Mouse (Mus musculus): ENCODE results near the gene Asb6. TPM values are rescaled to one million over a fixed set of nuclear protein-coding genes. Genes with fewer than 3 reads are reported as not detected.

The Asb6 gene
- total and polyA plus RNA-seq, 2 experiments = 4.6 to 17.4 TPM

DNA sequence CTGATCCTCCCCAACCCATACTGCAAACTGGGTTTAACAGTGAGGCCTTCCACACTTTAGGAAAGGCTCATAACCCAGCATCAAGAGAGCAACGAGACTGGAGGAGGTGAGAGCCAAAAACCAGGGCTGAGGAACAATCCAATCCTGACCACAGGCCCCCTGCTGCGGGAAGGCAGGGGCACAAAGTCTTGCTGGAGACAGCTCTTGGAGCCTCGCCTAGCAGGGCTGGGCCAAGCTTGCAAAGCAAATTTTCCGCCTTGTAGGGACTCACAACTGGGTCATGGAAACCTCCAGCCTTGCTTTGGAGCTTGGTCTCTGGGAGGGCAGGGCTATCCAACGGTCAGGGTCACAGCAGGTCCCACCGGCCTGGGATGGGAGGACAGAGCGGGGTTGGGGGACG, 40.7 kb upstream of the Asb6 start:
- no peaks in the 10 kb centered on the region for H3K27me3 ChIP-seq (ENCODE audit: control insufficient read depth, insufficient read depth, low read length)
- DNase-seq (ENCODE audit: extremely low read depth, low read depth, low spot score) = no peak
- no peak overlapping the region for H3K27ac ChIP-seq (replicated peaks; ENCODE audit: insufficient read depth, low read depth, low read length)
- H3K4me3 ChIP-seq (ENCODE audit: insufficient read depth, low read depth, low read length) = no peak overlapping the region
- no peak overlapping the region for H3K9ac ChIP-seq (ENCODE audit: low read depth, low read length)
- 73% methylated on average over 8 of the region's 8 CpGs for WGBS
- H3K4me1 ChIP-seq (ENCODE audit: control insufficient read depth, insufficient read depth, low read length) = no peaks in the 10 kb centered on the region
- no peaks in the 10 kb centered on the region for H3K79me2 ChIP-seq (ENCODE audit: control insufficient read depth, insufficient read depth, low read length)
- no peak for TF ChIP-seq POLR2A (IDR thresholded peaks at IDR 0.05; ENCODE audit: extremely low read depth, insufficient read depth, low read length)
- TF ChIP-seq CTCF (IDR thresholded peaks at IDR 0.05; ENCODE audit: low read depth, low read length) = no peak
- H3K36me3 ChIP-seq (ENCODE audit: control insufficient read depth, insufficient read depth, low read length) = no peaks in the 10 kb centered on the region

GRCm38 (mm10) chr2:30865426-30865825, 35.3 kb upstream of the Asb6 start:
- 59% methylated on average over 3 of the region's 3 CpGs for WGBS
- DNase-seq (ENCODE audit: extremely low read depth, low read depth, low spot score) = no peak
- H3K4me1 ChIP-seq (ENCODE audit: control insufficient read depth, insufficient read depth, low read length) = no peaks in the 10 kb centered on the region
- H3K27me3 ChIP-seq (ENCODE audit: control insufficient read depth, insufficient read depth, low read length) = peaks cover 3% of the 10 kb centered on the region; the same call in 1 of the 2 replicates
- H3K36me3 ChIP-seq (ENCODE audit: control insufficient read depth, insufficient read depth, low read length) = no peaks in the 10 kb centered on the region
- no peak overlapping the region for H3K27ac ChIP-seq (replicated peaks; ENCODE audit: insufficient read depth, low read depth, low read length)
- no peak overlapping the region for H3K9ac ChIP-seq (ENCODE audit: low read depth, low read length)
- TF ChIP-seq CTCF (IDR thresholded peaks at IDR 0.05; ENCODE audit: low read depth, low read length) = no peak
- H3K4me3 ChIP-seq (ENCODE audit: insufficient read depth, low read depth, low read length) = no peak overlapping the region
- H3K79me2 ChIP-seq (ENCODE audit: control insufficient read depth, insufficient read depth, low read length) = no peaks in the 10 kb centered on the region

DNA sequence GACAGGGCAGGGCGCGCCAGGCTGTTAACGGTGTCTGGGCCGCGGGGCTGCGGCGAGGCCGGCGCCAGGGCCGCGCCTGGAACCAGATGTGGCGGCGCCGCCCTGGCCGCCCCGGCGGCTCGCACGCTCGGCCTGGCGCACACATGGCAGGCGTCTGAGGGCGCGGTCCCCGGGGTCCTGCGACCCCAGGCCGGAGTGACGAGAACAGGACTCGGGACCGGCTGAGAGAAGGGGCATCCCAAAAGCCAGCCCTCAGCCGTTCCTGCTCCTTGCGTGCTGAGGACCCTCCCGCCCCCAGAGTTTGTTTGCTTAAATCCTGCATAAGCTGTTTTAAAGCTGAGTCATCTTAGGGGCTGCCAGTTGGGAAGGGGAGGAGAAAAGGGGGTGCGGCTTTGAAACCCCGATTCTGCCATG, 34.8 kb upstream of the Asb6 start:
- no peak for DNase-seq (ENCODE audit: extremely low read depth, low read depth, low spot score)
- no peak overlapping the region for H3K9ac ChIP-seq (ENCODE audit: low read depth, low read length)
- no peak overlapping the region for H3K4me3 ChIP-seq (ENCODE audit: insufficient read depth, low read depth, low read length)
- H3K27me3 ChIP-seq (ENCODE audit: control insufficient read depth, insufficient read depth, low read length) = peaks cover 3% of the 10 kb centered on the region; the same call in 1 of the 2 replicates
- H3K27ac ChIP-seq (replicated peaks; ENCODE audit: insufficient read depth, low read depth, low read length) = no peak overlapping the region
- H3K4me1 ChIP-seq (ENCODE audit: control insufficient read depth, insufficient read depth, low read length) = no peaks in the 10 kb centered on the region
- no peaks in the 10 kb centered on the region for H3K79me2 ChIP-seq (ENCODE audit: control insufficient read depth, insufficient read depth, low read length)
- no peaks in the 10 kb centered on the region for H3K36me3 ChIP-seq (ENCODE audit: control insufficient read depth, insufficient read depth, low read length)
- 9% methylated on average over 35 of the region's 35 CpGs for WGBS
- TF ChIP-seq POLR2A (IDR thresholded peaks at IDR 0.05; ENCODE audit: extremely low read depth, insufficient read depth, low read length) = no peak
- no peak for TF ChIP-seq CTCF (IDR thresholded peaks at IDR 0.05; ENCODE audit: low read depth, low read length)

GRCm38 (mm10) chr2:30863574-30863973, 33.4 kb upstream of the Asb6 start:
- H3K79me2 ChIP-seq (ENCODE audit: control insufficient read depth, insufficient read depth, low read length) = no peaks in the 10 kb centered on the region
- 58% methylated on average over 9 of the region's 9 CpGs for WGBS
- H3K4me1 ChIP-seq (ENCODE audit: control insufficient read depth, insufficient read depth, low read length) = no peaks in the 10 kb centered on the region
- no peak overlapping the region for H3K4me3 ChIP-seq (ENCODE audit: insufficient read depth, low read depth, low read length)
- no peak overlapping the region for H3K9ac ChIP-seq (ENCODE audit: low read depth, low read length)
- H3K27me3 ChIP-seq (ENCODE audit: control insufficient read depth, insufficient read depth, low read length) = peaks cover 3% of the 10 kb centered on the region; the same call in 1 of the 2 replicates
- no peak for TF ChIP-seq CTCF (IDR thresholded peaks at IDR 0.05; ENCODE audit: low read depth, low read length)
- TF ChIP-seq POLR2A (IDR thresholded peaks at IDR 0.05; ENCODE audit: extremely low read depth, insufficient read depth, low read length) = no peak
- H3K36me3 ChIP-seq (ENCODE audit: control insufficient read depth, insufficient read depth, low read length) = no peaks in the 10 kb centered on the region
- no peak overlapping the region for H3K27ac ChIP-seq (replicated peaks; ENCODE audit: insufficient read depth, low read depth, low read length)
- DNase-seq (ENCODE audit: extremely low read depth, low read depth, low spot score) = peak; percentile 1

DNA sequence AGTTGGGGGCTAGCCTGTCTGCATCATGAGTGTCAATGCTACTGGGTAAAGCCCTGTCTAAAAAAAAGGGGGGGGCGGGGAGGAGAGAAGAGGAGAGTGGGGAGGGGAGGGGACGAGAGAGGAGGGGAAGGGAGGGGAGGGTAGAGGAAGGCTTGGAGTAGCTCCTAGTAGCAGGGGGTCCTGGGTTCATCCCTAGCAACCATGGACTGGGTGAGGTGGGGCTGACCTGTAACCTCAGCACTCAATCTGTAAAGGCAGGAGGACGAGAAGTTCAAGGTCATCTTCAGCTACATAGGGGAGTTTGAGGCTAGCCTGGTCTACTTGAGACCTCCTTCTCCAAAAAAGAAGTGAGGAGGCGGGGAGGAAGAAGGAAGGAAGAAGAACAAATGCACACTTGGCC, 31.9 kb upstream of the Asb6 start:
- no peak overlapping the region for H3K27ac ChIP-seq (replicated peaks; ENCODE audit: insufficient read depth, low read depth, low read length)
- no peak overlapping the region for H3K9ac ChIP-seq (ENCODE audit: low read depth, low read length)
- H3K79me2 ChIP-seq (ENCODE audit: control insufficient read depth, insufficient read depth, low read length) = no peaks in the 10 kb centered on the region
- no peaks in the 10 kb centered on the region for H3K4me1 ChIP-seq (ENCODE audit: control insufficient read depth, insufficient read depth, low read length)
- TF ChIP-seq CTCF (IDR thresholded peaks at IDR 0.05; ENCODE audit: low read depth, low read length) = no peak
- no peak for TF ChIP-seq POLR2A (IDR thresholded peaks at IDR 0.05; ENCODE audit: extremely low read depth, insufficient read depth, low read length)
- H3K36me3 ChIP-seq (ENCODE audit: control insufficient read depth, insufficient read depth, low read length) = no peaks in the 10 kb centered on the region
- no peak overlapping the region for H3K4me3 ChIP-seq (ENCODE audit: insufficient read depth, low read depth, low read length)
- no peak for DNase-seq (ENCODE audit: extremely low read depth, low read depth, low spot score)
- H3K27me3 ChIP-seq (ENCODE audit: control insufficient read depth, insufficient read depth, low read length) = peaks cover 3% of the 10 kb centered on the region; the same call in 1 of the 2 replicates
- WGBS = 56% methylated on average over 4 of the region's 4 CpGs

GRCm38 (mm10) chr2:30859782-30860181, 29.6 kb upstream of the Asb6 start:
- WGBS = 78% methylated on average over 5 of the region's 5 CpGs
- Histone ChIP-seq H3K27me3 (ENCODE audit: control insufficient read depth, insufficient read depth, low read length) (peaks cover 3% of the 10 kb centered on the region; the same call in 1 of the 2 replicates), H3K36me3 (ENCODE audit: control insufficient read depth, insufficient read depth, low read length) (no peaks in the 10 kb centered on the region), H3K9ac (ENCODE audit: low read depth, low read length) (no peak overlapping the region), H3K27ac (replicated peaks; ENCODE audit: insufficient read depth, low read depth, low read length) (no peak overlapping the region), H3K4me3 (ENCODE audit: insufficient read depth, low read depth, low read length) (no peak overlapping the region), H3K4me1 (ENCODE audit: control insufficient read depth, insufficient read depth, low read length) (no peaks in the 10 kb centered on the region), H3K79me2 (ENCODE audit: control insufficient read depth, insufficient read depth, low read length) (no peaks in the 10 kb centered on the region)
- no peak for DNase-seq (ENCODE audit: extremely low read depth, low read depth, low spot score)
- TF ChIP-seq CTCF (IDR thresholded peaks at IDR 0.05; ENCODE audit: low read depth, low read length) = no peak
- TF ChIP-seq POLR2A (IDR thresholded peaks at IDR 0.05; ENCODE audit: extremely low read depth, insufficient read depth, low read length) = no peak
